Mouse (Mus musculus): Measurements from ENCODE around the gene Calml4.
"Not testable (repeated sequence)": the region's sequence is repeated elsewhere in the genome, so short reads cannot be mapped to it uniquely, and the experiment has no call there.

Calml4 gene

GRCm38 (mm10) chr9:62835705-62836446, 22.0 kb upstream of the Calml4 start:
- no peak for DNase-seq

GRCm38 (mm10) chr9:62837611-62838010, 20.3 kb upstream of the Calml4 start:
- DNase-seq, result no peak

GRCm38 (mm10) chr9:62838146-62838505, 19.8 kb upstream of the Calml4 start:
- DNase-seq, result no peak

- DNase-seq, result peak; percentile 87
These were observed 19.2 kb upstream of the Calml4 start, which contains the start of gene Cln6 for GRCm38 (mm10) chr9:62838506-62839171. Cln6 (plus strand) TSS chr9:62838785.

GRCm38 (mm10) chr9:62839172-62839770, 18.6 kb upstream of the Calml4 start:
- DNase-seq, result no peak

- no peak for DNase-seq
These were observed 14.4 kb upstream of the Calml4 start for GRCm38 (mm10) chr9:62843356-62844024.

GRCm38 (mm10) chr9:62844461-62844860, 13.4 kb upstream of the Calml4 start:
- DNase-seq, result peak; percentile 43

GRCm38 (mm10) chr9:62847694-62848093, 10.2 kb upstream of the Calml4 start:
- DNase-seq, result peak; percentile 89

GRCm38 (mm10) chr9:62848641-62849040, 9.2 kb upstream of the Calml4 start:
- no peak for DNase-seq

GRCm38 (mm10) chr9:62851571-62851970, 6.3 kb upstream of the Calml4 start:
- DNase-seq, result no peak

- peak; percentile 64 for DNase-seq
These were observed 3.4 kb upstream of the Calml4 start for GRCm38 (mm10) chr9:62854483-62854882.

- DNase-seq, result peak; percentile 81
These were observed 664 bp upstream of the Calml4 start for GRCm38 (mm10) chr9:62857216-62857615.

- DNase-seq, result peak; percentile 36
These were observed 563 bp downstream of the Calml4 start for GRCm38 (mm10) chr9:62858266-62859019.

- not testable (repeated sequence) for DNase-seq
These were observed 2.2 kb downstream of the Calml4 start for GRCm38 (mm10) chr9:62860102-62860501.

GRCm38 (mm10) chr9:62860866-62861265, 3.0 kb downstream of the Calml4 start:
- no peak for DNase-seq

GRCm38 (mm10) chr9:62869236-62869635, 11.4 kb downstream of the Calml4 start:
- DNase-seq, result not testable (repeated sequence)

GRCm38 (mm10) chr9:62870728-62871127, 12.8 kb downstream of the Calml4 start:
- no peak for DNase-seq

GRCm38 (mm10) chr9:62876966-62877616, 19.2 kb downstream of the Calml4 start:
- DNase-seq, result no peak

- no peak for DNase-seq
These were observed 19.9 kb downstream of the Calml4 start for GRCm38 (mm10) chr9:62877825-62878224.

- DNase-seq, result peak; percentile 32
These were observed 24.0 kb downstream of the Calml4 start for GRCm38 (mm10) chr9:62881871-62882270.

GRCm38 (mm10) chr9:62894486-62894885, 36.6 kb downstream of the Calml4 start:
- DNase-seq, result peak; percentile 64

- no peak for DNase-seq
These were observed 43.9 kb downstream of the Calml4 start for GRCm38 (mm10) chr9:62901736-62902135.

Measured in kidney, postnatal 14 days (tissue).